Mouse (Mus musculus) monocyte, adult 2 months (primary cell): ENCODE results near the gene Alkbh7.

Experiments
- DNase-seq, 2 experiments: peaks; one replicate each; pipeline ENCODE4 v3.0.0; 2022; ENCODE audit warnings: low spot score in 2 of 2, low read depth in 1 of 2

Alkbh7 gene

DNA sequence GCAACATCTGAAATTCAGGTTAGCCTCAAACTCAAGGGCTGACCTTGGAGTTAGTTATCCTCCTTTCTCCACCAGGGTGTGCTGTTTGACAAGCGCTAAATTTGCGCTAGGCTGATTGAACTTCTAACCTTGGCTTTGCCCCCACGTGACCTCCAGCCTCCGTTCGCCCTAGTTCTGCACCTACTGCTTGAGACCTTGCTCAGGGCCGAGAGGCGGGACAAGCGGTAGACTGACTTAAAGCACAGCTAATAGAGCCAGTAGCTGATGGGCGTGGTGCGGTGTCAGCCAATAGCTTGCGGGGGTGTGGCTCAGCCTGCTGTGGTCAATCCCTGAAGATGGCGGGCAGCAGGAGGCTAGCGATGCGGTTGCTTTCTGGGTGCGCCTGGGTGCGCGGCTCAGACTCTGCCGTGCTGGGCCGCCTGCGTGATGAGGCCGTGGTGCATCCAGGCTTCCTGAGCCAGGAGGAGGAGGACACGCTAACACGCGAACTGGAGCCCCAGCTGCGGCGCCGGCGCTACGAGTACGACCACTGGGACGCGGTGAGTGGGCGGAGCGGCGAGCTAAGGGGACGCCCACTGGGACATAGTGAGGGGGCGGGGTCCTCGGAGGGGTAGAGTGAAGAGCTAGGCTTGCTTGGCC lies at the start of gene Alkbh7:
TSS of gene Alkbh7 (plus strand) at position 311 of the 639 bp plus-strand sequence.
- peak; percentile 92 to 97 for DNase-seq

DNA sequence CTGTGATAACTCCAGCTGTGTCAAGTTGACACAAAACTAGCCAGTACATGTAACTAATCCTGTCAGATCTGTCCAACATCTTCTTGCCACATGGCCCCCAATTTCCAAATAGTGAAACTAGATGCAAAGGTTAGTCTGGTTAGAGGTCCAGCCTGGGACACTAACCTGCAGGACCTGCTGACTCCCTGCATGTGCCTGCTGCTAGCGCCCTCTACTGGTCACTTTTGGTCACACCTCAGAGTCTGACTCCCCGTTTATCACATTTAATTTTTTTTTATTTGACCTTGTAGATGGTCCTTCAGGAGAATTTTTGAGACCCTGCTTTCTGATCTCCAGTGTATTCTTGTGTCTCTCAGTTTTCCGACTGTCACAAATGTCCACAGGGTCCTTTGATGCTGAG lies 46.2 kb upstream of the Alkbh7 start:
- DNase-seq: peak in 1 of 2 experiments; percentile 41

DNA sequence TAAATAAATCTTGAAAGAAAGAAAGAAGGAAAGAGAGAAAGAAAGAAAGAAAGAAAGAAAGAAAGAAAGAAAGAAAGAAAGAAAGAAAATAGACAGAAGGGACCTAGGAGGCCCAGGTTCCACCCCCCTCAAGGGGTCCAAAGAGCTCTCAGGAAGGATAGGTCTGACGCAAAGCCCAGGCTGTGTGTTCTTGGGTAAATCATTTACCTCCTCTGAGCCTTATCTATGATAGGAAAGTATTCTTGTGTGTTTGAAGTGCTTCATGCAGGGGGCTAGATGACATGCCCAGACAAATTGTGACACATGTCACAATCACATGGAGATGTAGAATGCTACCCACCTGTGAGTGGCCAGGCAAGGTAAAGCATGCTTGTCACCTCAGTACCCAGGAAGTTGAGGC lies 44.5 kb upstream of the Alkbh7 start:
- DNase-seq: no peak

- no peak for DNase-seq
Observed at GRCm38 (mm10) chr17:56954871-56955270, 42.3 kb upstream of the Alkbh7 start.

DNA sequence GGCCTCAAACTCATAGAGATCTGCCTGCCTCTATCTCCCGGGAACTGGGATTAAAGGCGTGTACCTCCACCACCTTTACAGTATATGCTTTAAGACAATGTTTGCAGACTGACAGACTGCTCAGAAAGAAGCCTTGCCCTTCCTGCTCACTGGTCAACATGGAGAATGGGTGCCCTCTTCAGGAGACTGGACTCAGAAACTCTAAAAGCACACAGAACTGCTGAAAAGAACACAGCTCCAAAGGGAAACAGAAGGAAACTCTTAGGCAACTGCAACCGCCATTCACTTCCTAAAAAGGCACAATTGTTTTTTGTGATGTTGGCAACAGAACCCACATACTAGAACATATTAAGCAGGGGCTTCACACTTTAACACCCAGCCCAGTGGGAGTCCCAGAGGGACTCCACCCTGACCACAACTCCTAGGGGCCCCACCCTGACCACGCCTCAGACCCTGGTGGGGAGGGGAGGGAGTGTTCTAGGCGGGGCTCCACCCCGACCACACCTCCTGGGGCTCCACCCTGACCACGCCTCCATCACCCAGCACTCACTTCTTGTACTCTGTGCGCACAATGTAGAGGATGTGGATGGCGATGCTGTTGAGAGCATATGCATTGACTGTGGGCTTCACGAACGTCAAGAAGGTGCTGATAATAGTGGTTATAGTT lies 39.2 kb upstream of the Alkbh7 start:
- peak; percentile 42 to 49 for DNase-seq

GRCm38 (mm10) chr17:56958667-56959066 lies 38.5 kb upstream of the Alkbh7 start:
- DNase-seq: no peak

DNA sequence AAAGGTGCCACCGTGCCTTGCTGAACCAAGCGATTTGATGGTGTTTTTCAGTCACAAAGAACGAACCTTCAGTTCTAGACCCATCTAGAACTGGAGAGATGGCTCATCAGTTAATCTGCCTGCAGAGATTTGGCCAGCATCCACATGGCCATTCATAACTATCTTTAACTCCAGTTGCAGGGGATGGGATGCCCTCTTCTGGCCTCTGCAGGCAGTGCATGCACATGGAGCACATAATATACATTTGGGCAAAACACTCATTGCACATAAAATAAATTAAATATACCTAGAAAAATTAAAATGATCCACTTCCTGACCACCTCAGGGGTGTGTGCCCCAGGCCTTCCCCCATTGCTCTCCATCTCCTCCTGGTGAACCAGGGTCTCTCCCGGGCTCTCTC lies 35.3 kb upstream of the Alkbh7 start:
- DNase-seq: no peak

DNA sequence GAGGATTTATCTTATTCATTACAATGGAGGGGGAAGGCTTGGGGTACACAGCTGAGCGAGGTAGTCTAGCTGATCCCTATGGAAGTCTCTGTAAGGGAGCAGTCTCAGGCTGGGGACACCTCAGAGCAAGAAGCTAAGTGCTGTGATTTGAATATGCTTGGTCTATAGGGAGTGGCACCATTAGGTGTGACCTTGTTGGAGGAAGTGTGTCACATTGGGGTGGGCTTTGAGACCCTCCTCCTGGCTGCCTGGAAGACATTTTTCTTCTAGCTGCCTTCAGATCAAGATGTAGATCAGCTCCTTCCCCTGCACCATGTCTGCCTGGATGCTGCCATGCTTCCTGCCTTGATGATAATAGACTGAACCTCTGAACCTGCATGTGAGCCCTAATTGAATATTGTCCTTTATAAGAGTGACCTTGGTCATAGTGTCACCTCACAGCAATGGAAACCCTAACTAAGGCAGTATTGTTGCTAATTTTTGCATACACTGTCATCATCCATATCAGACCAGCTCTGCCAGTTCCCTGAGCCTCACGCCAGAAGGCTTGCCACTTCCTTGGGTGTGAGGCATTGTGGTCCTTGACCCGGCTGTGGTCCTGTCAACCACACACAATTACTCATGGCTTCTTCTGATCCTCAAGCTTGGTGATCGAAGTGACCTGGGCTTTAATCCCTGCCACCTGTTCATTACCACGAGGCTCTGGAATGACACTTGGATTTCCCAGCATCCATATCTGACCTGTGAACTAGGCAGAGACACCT lies 34.3 kb upstream of the Alkbh7 start:
- no peak for DNase-seq

DNA sequence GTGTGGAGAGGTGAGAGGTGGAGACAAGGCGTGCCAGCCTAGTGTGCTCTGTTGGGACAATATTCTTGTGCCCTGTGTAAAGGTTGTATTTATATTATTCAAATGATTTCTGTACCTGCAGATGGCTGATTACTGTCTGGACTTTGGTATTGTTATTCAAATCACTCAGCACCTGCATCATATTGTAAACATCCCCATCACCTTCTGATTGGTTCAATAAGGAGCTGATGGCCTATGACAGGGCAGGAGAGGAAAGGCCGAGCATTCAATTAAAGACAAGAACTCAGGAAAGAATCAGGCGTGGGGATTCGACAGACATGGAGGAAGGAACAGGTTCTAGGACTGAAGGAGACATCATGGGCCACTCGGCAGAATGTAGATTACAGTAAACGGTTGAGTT lies 33.5 kb upstream of the Alkbh7 start:
- no peak for DNase-seq

DNA sequence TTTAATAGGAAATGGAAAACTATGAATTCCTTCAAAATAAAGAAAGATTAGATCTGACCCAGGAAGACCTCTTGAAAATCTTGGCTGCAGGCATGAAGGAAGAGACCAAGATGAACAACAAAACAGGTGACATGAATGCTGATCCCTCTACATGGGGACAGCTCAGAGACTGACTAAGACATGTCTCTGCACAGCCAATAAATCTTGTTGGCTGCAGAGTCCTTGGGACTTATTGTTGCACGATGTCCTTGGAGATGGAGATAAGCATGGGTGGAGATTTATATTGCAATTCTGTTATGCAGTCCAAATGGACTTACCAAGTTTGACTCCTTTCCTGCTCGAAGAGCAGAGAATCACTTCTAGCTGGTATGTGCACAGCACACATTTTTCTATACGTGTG lies 27.8 kb upstream of the Alkbh7 start:
- no peak for DNase-seq

- no peak for DNase-seq
Observed at GRCm38 (mm10) chr17:56970081-56970480, 27.1 kb upstream of the Alkbh7 start.

DNA sequence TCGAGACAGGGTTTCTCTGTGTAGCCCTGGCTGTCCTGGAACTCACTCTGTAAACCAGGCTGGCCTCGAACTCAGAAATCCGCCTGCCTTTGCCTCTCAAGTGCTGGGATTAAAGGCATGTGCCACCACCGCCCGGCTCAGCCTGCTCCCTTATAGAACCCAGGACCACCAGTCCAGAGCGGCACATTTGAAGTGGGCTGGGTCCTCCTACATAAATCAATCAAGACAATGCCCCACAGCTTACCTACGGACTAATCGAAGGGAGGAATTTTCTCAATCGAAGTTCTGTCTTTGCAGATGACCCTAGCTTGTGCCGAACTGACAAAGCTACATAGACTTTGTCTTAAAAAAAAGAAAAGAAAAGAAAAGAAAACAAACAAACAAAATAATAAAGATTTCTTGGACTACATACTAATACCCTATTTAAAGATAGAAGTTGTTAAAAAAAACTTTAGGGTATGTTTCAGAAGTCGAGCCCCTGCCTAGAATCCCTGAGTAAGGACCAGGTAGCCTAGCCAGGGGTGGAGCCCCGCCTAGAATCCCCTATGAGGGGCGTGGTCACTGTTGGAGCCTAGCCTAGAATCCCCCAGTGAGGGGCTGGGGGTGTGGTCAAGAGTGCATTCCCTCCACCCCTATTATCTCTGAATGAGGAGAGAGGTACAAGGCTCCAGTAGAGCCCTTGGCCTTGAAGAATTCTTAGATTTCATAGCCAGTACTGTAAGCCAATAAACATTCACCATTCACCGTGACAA lies 23.0 kb upstream of the Alkbh7 start:
- no peak for DNase-seq

DNA sequence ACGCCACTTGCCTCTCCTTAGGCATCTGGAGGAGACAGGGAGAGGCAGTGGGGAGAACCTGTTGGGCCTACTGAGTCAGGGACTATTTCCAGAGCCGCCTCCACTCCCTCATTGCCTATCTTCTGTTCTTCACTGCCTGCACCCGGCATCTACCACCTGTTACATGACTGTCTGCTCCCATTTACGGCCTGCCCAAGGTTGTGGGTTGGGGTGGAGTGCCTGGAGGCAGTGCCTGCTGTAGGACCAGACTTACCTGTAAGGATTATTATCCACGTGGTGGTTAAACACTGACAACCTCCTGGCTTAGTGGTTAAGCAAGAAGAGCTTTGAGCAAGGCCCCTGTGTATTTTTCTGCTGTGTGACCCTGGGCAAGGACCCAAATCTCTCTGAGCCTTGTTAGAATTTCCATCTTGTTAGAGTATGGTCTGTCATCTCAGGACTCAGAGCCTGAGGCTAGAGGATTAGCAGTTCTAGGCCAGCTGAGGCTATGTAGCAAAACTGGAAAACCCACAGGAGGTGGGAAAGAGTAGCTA lies 22.4 kb upstream of the Alkbh7 start:
- no peak for DNase-seq

DNA sequence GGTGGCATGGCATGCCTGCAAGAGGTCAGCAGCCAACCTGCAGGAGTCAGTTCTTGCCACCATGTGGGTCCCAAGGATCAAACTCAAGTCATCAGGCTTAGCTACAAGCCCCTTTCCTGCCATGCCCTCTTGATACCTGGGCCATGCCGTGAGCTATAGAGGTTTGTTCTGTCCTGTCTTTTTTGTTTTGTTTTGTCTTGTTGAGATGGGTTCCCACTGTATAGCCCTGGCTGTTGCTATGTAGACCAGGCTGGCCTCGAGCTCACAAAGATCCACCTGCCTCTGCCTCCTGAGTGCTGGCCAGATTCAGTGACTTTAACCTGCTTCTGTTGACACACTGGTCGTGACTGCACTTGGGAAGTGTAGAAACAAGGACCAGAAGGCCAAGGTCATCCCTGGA lies 21.7 kb upstream of the Alkbh7 start:
- no peak for DNase-seq

- DNase-seq: no peak
Observed at GRCm38 (mm10) chr17:56976531-56977390, 20.4 kb upstream of the Alkbh7 start.

DNA sequence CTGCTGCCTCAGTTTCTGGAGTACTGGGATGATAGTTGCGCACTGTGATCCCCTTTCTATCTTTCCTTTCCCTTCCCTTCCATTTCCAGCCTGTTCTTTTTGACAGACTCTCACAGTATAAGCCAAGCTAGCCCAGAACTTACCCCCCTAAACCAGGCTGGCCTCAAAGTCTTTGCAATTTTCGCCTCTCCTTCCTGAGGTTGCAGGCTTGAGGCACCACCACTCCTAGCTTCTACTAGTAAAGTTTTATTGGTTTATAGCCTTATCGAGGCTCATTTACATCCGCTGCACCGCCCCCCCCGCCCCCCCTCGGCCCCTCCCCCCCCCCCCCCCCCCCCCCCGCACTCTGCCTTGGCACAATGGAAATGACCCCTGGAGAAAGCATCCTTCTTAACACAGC lies 17.6 kb upstream of the Alkbh7 start:
- DNase-seq: no peak

DNA sequence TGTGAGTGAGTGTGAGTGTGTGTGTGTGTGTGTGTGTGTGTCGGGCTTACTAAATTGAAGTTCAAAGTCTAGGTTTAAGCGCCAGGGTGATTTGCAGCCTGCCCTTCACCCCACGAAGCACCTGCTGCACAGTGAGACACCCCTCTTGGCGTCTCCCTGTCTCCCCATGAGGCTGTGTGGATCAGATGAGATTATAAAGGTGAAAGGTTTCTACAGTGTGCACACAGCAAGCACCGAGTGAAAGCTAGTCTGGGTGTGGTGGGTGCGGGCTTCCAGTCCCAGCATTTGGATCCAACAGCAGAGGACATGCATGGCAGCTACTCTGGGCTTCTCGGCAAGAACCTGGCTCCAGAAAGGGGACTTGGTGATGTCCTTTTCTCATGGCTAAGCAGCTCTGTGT lies 16.1 kb upstream of the Alkbh7 start:
- no peak for DNase-seq

DNA sequence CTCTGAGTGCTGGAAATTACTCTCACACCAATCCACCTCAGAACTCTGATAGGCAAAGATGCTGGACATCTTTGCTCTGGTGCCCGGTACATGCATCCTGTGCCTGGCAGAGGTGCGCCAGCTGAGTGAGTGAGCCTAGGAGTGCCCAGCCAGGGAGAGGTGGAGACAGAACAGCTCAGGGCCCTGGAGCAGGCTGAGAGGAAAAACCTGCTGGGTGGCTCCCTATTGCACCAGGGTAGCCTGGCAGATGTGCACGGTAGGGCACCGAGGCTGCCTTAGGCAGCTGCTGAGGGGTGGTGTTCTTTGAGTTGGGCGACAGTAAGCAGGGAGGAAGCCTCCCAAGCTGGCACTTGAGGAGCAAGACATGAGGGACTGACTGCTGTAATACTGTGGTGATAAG lies 15.1 kb upstream of the Alkbh7 start, which contains the start of gene Acer1:
TSS of gene Acer1 (minus strand) at position 114 of the 400 bp plus-strand sequence.
- DNase-seq: no peak

DNA sequence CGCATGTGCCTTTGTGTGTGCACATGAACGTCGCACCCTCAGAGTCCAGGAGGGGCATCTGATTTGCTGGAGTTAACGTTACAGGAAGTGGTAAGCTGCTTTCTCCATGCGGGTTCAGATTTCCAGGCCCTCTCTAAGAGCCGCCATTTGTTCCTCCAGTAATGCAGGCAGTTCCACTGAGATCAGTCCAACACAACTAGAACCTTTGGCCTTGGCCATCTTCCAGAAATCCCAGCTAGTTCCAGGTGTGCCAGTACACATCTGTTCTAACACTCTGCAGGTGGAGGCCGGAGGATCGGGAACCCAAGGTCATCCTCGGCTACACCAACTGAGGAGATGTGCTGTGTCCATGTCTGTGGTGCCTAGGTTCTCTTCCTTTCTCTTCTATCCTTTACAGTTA lies 12.3 kb upstream of the Alkbh7 start:
- no peak for DNase-seq

GRCm38 (mm10) chr17:56985656-56986055 lies 11.5 kb upstream of the Alkbh7 start:
- no peak for DNase-seq
